Mouse (Mus musculus) cortical plate, adult 2 months (tissue): Measurements from ENCODE around the gene Psmg1.
A peak's percentile ranks its signal among the peaks of the same experiment; 100 is the strongest.

Experiments
- CTCF ChIP-seq: fragments of 200-500 bp; IDR thresholded peaks from 2 replicates; pipeline ENCODE4 v1.5.1; 2011; ENCODE audit warnings: mild to moderate bottlenecking, control low read depth, low read length; ENCODE audit not compliant: insufficient read depth; ENCODE audit errors: extremely low read depth
- POLR2A ChIP-seq: fragments of 200-500 bp; IDR thresholded peaks from 2 replicates; pipeline ENCODE4 v1.6.1; 2011; ENCODE audit warnings: mild to moderate bottlenecking, low read length, control low read depth; ENCODE audit not compliant: insufficient read depth; ENCODE audit errors: extremely low read depth

DNA sequence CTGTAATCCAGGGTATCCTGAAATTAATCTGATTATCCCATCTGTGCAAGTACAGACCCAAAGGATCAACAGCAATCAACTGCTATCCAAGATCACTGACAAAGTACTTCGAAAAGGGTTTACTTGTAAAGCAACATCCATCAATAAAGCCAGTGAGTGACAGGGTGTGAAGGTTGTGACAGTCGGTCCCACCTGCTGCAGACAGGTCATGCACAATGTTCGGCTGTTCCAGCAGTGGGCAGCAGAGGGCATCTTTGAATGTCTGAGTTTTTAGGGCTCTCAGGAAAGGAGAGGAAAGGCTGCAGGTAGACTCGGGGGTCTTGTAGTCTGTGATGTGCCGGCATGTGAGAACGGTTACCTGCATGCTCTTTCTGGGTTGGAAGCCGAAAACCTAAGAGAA, 7.2 kb downstream of the Psmg1 start:
- TF ChIP-seq POLR2A (no peak), CTCF (peak; percentile 46; the same call in 1 of the 2 replicates)
